Mouse (Mus musculus): Measurements from ENCODE around the gene Atp12a. TPM values are rescaled to one million over a fixed set of nuclear protein-coding genes. Genes with fewer than 3 reads are reported as not detected.

Gene Atp12a
- polyA plus RNA-seq, 1 experiment from 2014 or later = not detected

DNA sequence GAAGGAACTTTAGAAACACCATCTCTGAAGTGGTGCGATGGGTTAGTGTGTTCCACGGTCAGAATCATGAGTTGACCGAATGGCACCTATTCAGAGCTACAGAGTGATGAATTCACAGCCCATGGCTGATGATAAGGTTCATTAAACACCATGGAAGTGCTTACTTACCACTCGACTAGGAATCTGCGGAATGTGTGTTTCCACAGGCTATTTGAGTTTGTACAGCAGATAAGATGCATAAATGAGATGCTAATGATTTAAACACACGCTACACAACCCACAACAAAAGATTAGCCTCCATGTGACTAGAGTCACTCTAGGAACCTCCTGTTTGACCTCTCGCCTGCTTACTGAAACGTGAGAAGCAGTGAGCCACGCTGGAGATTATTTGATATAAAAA lies 14.5 kb downstream of the Atp12a start:
- WGBS = 78% methylated on average over 9 of the region's 9 CpGs
- H3K9ac ChIP-seq (replicated peaks) = no peak overlapping the region
- no peak overlapping the region for H3K27ac ChIP-seq
- no peak overlapping the region for H3K4me3 ChIP-seq (replicated peaks)
- H3K36me3 ChIP-seq = no peaks in the 10 kb centered on the region
- H3K4me1 ChIP-seq (replicated peaks) = no peaks in the 10 kb centered on the region
- no peak for ATAC-seq (ENCODE audit: insufficient number of reproducible peaks, insufficient read depth, low FRiP score, low TSS enrichment, low read depth)
- no peak overlapping the region for H3K4me2 ChIP-seq
- no peaks in the 10 kb centered on the region for H3K9me3 ChIP-seq
- H3K27me3 ChIP-seq = no peaks in the 10 kb centered on the region

DNA sequence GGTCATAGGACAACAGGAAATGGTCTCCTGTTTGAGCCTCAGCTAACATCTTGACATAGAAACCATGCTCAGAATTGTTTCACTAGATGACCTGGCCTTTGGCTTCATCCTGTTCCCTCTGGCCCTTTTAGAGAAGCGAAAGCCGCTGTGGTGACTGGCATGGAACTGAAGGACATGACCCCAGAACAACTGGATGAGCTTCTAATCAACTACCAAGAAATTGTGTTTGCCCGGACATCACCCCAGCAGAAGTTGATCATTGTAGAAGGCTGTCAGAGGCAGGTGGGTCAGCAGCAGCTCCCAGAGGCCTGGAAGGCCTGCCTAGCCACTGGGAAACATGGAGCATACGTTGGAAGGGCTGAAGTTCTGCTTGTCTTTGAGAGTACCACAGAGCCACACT lies 17.5 kb downstream of the Atp12a start:
- Histone ChIP-seq H3K9ac (replicated peaks) (no peak overlapping the region), H3K4me3 (replicated peaks) (no peak overlapping the region), H3K36me3 (no peaks in the 10 kb centered on the region), H3K27me3 (no peaks in the 10 kb centered on the region), H3K4me1 (replicated peaks) (no peaks in the 10 kb centered on the region), H3K4me2 (no peak overlapping the region), H3K9me3 (no peaks in the 10 kb centered on the region), H3K27ac (no peak overlapping the region)
- ATAC-seq (ENCODE audit: insufficient number of reproducible peaks, insufficient read depth, low FRiP score, low TSS enrichment, low read depth) = no peak
- 91% methylated on average over 4 of the region's 4 CpGs for WGBS

GRCm38 (mm10) chr14:56390247-56390646 lies 25.4 kb downstream of the Atp12a start:
- Histone ChIP-seq H3K9me3 (no peaks in the 10 kb centered on the region), H3K27ac (no peak overlapping the region), H3K4me1 (replicated peaks) (no peaks in the 10 kb centered on the region), H3K27me3 (no peaks in the 10 kb centered on the region), H3K4me2 (no peak overlapping the region), H3K9ac (replicated peaks) (no peak overlapping the region), H3K36me3 (no peaks in the 10 kb centered on the region), H3K4me3 (replicated peaks) (no peak overlapping the region)
- WGBS = 93% methylated on average over 3 of the region's 3 CpGs
- no peak for ATAC-seq (ENCODE audit: insufficient number of reproducible peaks, insufficient read depth, low FRiP score, low TSS enrichment, low read depth)

- H3K4me1 ChIP-seq (replicated peaks) = no peaks in the 10 kb centered on the region
- H3K36me3 ChIP-seq = no peaks in the 10 kb centered on the region
- no peak overlapping the region for H3K27ac ChIP-seq
- no peak overlapping the region for H3K9ac ChIP-seq (replicated peaks)
- H3K4me2 ChIP-seq = no peak overlapping the region
- H3K9me3 ChIP-seq = no peaks in the 10 kb centered on the region
- WGBS = 17% methylated on average over 2 of the region's 2 CpGs
- no peaks in the 10 kb centered on the region for H3K27me3 ChIP-seq
- no peak for ATAC-seq (ENCODE audit: insufficient number of reproducible peaks, insufficient read depth, low FRiP score, low TSS enrichment, low read depth)
- no peak overlapping the region for H3K4me3 ChIP-seq (replicated peaks)
These were observed 28.9 kb downstream of the Atp12a start for GRCm38 (mm10) chr14:56393704-56394312.

GRCm38 (mm10) chr14:56398001-56398400 lies 33.1 kb downstream of the Atp12a start:
- Histone ChIP-seq H3K27me3 (no peaks in the 10 kb centered on the region), H3K36me3 (no peaks in the 10 kb centered on the region), H3K9ac (replicated peaks) (no peak overlapping the region), H3K9me3 (no peaks in the 10 kb centered on the region), H3K4me1 (replicated peaks) (no peaks in the 10 kb centered on the region), H3K4me3 (replicated peaks) (no peak overlapping the region), H3K4me2 (no peak overlapping the region), H3K27ac (no peak overlapping the region)
- no peak for ATAC-seq (ENCODE audit: insufficient number of reproducible peaks, insufficient read depth, low FRiP score, low TSS enrichment, low read depth)

GRCm38 (mm10) chr14:56402311-56403071 lies 37.6 kb downstream of the Atp12a start, which contains the start of gene Rnf17:
Rnf17 (plus strand) TSS chr14:56402581.
- H3K27me3 ChIP-seq = no peaks in the 10 kb centered on the region
- no peak for ATAC-seq (ENCODE audit: insufficient number of reproducible peaks, insufficient read depth, low FRiP score, low TSS enrichment, low read depth)
- no peak within 1 kb of the TSS for H3K27ac ChIP-seq
- no peaks in the 10 kb centered on the region for H3K4me1 ChIP-seq (replicated peaks)
- peak within 1 kb of the TSS; percentile 17 for H3K4me3 ChIP-seq (replicated peaks)
- peak within 1 kb of the TSS; percentile 25 for H3K4me2 ChIP-seq
- H3K9me3 ChIP-seq = no peaks in the 10 kb centered on the region
- no peak within 1 kb of the TSS for H3K9ac ChIP-seq (replicated peaks)
- WGBS = 67% methylated on average over 34 of the region's 34 CpGs
- no peaks in the 10 kb centered on the region for H3K36me3 ChIP-seq

GRCm38 (mm10) chr14:56403072-56403375 lies 38.2 kb downstream of the Atp12a start:
- 88% methylated on average over 2 of the region's 2 CpGs for WGBS

More at GRCm38 (mm10) chr14:56403072-56403375, 38.2 kb downstream of the Atp12a start:
- no peak overlapping the region for H3K4me3 ChIP-seq (replicated peaks)
- H3K9me3 ChIP-seq = no peaks in the 10 kb centered on the region
- H3K4me2 ChIP-seq = no peak overlapping the region; the same call in 1 of the 2 replicates
- no peaks in the 10 kb centered on the region for H3K36me3 ChIP-seq
- no peak overlapping the region for H3K27ac ChIP-seq
- no peaks in the 10 kb centered on the region for H3K4me1 ChIP-seq (replicated peaks)
- no peak overlapping the region for H3K9ac ChIP-seq (replicated peaks)
- H3K27me3 ChIP-seq = no peaks in the 10 kb centered on the region
- no peak for ATAC-seq (ENCODE audit: insufficient number of reproducible peaks, insufficient read depth, low FRiP score, low TSS enrichment, low read depth)

Other genes with a start within 250 kb of the Atp12a start
- not detected in 2 replicates for gene Gzme, start 244.4 kb upstream of the Atp12a start, polyA plus RNA-seq (2016; fragmentation: Nextera tagmentation; extraction: Ambion mirVana)
- not detected in 2 replicates for gene Gzmd, start 232.5 kb upstream of the Atp12a start, polyA plus RNA-seq (2016; fragmentation: Nextera tagmentation; extraction: Ambion mirVana)
- not detected in 2 replicates for gene Gzmg, start 205.5 kb upstream of the Atp12a start, polyA plus RNA-seq (2016; fragmentation: Nextera tagmentation; extraction: Ambion mirVana)
- gene Gzmn, start 190.5 kb upstream of the Atp12a start, polyA plus RNA-seq (2016; fragmentation: Nextera tagmentation; extraction: Ambion mirVana) = not detected in 2 replicates
- gene Gzmf, start 153.7 kb upstream of the Atp12a start, polyA plus RNA-seq (2016; fragmentation: Nextera tagmentation; extraction: Ambion mirVana) = not detected in 2 replicates
- gene Gzmc, start 130.4 kb upstream of the Atp12a start, polyA plus RNA-seq (2016; fragmentation: Nextera tagmentation; extraction: Ambion mirVana) = 0.41 TPM in 1 of 2 replicates, not detected in the other
- 0.14 and 0.44 TPM in 2 replicates for gene Gzmb, start 102.8 kb upstream of the Atp12a start, polyA plus RNA-seq (2016; fragmentation: Nextera tagmentation; extraction: Ambion mirVana)
- 1.6 and 2.0 TPM in 2 replicates for gene Rnf17, start 37.5 kb downstream of the Atp12a start, polyA plus RNA-seq (2016; fragmentation: Nextera tagmentation; extraction: Ambion mirVana)
- gene Cenpj, start 210.4 kb downstream of the Atp12a start, polyA plus RNA-seq (2016; fragmentation: Nextera tagmentation; extraction: Ambion mirVana) = 18.2 and 18.3 TPM in 2 replicates
- gene Parp4, start 210.6 kb downstream of the Atp12a start, polyA plus RNA-seq (2016; fragmentation: Nextera tagmentation; extraction: Ambion mirVana) = 1.9 and 2.3 TPM in 2 replicates